Mouse (Mus musculus): ENCODE results near the gene Cds2. TPM values are rescaled to one million over a fixed set of nuclear protein-coding genes. Genes with fewer than 3 reads are reported as not detected.
A peak's percentile ranks its signal among the peaks of the same experiment; 100 is the strongest.
"Not testable (repeated sequence)": the region's sequence is repeated elsewhere in the genome, so short reads cannot be mapped to it uniquely, and the experiment has no call there.

Cds2 gene
- total RNA-seq, 2 experiments from 2014 or later: 251 to 285 TPM

- not testable (repeated sequence) for DNase-seq (ENCODE audit: low spot score in 2 of 2)
These were observed 26.3 kb downstream of the Cds2 start for GRCm38 (mm10) chr2:132289213-132289612.

GRCm38 (mm10) chr2:132290808-132291207 lies 27.9 kb downstream of the Cds2 start:
- DNase-seq (ENCODE audit: low spot score in 2 of 2): no peak

GRCm38 (mm10) chr2:132291265-132291664 lies 28.3 kb downstream of the Cds2 start:
- DNase-seq (ENCODE audit: low spot score in 2 of 2): no peak

DNA sequence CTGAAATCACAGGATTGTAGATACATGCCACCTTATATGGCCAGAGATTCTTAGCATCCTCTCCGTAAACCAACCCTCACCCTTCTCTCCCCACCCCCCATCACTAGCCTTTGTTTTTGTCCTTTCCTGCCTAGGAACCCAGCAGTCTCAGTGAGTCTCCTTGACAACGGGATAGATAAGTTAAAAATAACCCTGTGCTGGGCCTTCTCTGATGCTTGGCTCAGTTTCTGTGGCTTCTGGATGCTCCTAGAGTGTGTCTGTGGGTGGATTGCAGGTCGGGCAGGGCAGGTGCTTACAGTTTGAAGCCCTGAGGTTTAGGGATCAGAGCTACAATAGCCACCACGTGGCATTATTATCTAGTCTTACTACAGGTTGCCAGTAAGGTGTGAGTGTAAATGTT lies 29.1 kb downstream of the Cds2 start:
- peak in 1 of 2 experiments; percentile 46 for DNase-seq (ENCODE audit: low spot score in 2 of 2)

DNA sequence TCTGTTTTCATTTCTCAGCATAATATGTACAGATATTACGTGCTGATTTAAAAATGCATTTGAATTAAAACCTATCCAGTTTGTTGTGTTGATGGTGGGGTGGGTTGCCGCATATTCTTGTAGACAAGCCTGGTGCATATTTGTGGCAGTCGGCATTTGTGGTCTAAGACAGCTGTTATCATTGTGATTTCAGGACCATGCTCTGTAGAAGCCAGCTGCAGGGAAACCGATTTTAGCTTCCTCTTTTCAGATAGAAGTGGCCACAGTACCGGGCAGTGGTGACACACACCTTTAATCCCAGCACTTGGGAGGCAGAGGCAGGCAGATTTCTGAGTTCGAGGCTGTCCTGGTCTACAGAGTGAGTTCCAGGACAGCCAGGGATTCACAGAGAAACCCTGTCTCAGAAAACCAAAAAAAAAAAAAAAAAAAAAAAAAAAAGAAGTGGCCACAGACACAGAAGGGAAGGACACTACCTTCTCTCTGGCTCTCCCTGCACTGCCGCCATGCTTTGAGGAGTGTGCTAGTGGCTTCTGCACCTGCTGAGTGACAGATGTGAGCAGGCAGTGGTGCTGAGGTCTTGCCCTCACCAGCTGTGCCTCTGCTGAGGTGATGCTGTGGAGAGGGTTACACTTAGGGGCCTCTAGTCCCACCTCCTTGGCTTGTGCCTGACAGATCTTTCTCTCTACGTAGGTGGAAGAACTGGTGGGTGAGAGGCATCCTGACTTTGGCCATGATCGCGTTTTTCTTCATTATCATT lies 30.9 kb downstream of the Cds2 start:
- DNase-seq (ENCODE audit: low spot score in 2 of 2): no peak

GRCm38 (mm10) chr2:132298250-132298649 lies 35.3 kb downstream of the Cds2 start:
- no peak for DNase-seq (ENCODE audit: low spot score in 2 of 2)

- DNase-seq (ENCODE audit: low spot score in 2 of 2): no peak
These were observed 38.5 kb downstream of the Cds2 start for GRCm38 (mm10) chr2:132301436-132301835.

GRCm38 (mm10) chr2:132305165-132305564 lies 42.2 kb downstream of the Cds2 start:
- DNase-seq (ENCODE audit: low spot score in 2 of 2): no peak

- no peak for DNase-seq (ENCODE audit: low spot score in 2 of 2)
These were observed 43.0 kb downstream of the Cds2 start for GRCm38 (mm10) chr2:132305988-132306387.

GRCm38 (mm10) chr2:132307213-132307843 lies 44.4 kb downstream of the Cds2 start:
- DNase-seq (ENCODE audit: low spot score in 2 of 2): no peak

GRCm38 (mm10) chr2:132308829-132309228 lies 45.9 kb downstream of the Cds2 start:
- no peak for DNase-seq (ENCODE audit: low spot score in 2 of 2)

DNA sequence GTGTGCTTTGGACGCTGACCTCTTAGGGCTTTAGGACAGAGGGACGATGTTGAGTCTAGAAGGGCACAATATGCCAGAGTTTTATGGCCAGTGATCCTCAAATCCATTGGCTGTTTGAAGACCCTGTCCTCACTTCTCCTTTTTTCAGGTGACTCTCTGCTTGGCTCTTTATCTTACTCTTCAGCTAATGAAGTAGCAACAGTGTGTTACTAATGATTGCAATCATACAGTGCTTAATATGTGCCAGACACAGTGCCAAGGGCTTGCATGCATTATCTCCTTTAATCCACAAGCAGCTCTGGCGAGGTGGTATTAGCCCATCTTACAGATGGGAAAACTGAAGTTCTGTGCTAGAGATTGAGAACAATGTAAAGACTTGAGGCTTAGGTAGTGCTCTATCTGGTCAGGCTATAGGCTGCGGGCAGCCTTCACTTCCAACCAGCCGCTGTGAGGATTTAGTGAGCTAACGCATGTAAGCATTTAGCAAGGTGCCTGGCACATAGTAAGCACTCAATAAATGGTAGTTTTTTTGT lies 46.5 kb downstream of the Cds2 start:
- no peak for DNase-seq (ENCODE audit: low spot score in 2 of 2)

DNA sequence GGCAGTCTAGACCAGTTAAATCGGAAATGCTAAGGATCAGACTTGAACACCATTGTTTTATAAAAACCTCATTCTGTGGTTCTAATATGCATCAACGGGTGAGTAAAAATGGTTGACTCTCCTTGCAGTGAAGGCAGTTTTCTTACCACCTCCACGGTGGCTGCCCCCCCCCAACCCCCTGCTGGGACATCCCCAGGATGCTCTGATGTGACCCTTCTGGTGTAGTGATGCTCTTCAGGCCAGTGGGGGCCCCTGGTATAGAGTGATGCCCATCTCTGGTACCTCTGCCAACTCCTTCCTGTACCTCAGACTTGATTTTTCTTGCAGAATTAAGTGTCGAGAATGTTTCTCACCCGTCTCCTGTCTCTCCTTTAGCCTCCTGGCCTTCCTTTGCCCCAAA lies 49.7 kb downstream of the Cds2 start:
- DNase-seq (ENCODE audit: low spot score in 2 of 2): no peak

GRCm38 (mm10) chr2:132313568-132313967 lies 50.6 kb downstream of the Cds2 start:
- DNase-seq (ENCODE audit: low spot score in 2 of 2): no peak

DNA sequence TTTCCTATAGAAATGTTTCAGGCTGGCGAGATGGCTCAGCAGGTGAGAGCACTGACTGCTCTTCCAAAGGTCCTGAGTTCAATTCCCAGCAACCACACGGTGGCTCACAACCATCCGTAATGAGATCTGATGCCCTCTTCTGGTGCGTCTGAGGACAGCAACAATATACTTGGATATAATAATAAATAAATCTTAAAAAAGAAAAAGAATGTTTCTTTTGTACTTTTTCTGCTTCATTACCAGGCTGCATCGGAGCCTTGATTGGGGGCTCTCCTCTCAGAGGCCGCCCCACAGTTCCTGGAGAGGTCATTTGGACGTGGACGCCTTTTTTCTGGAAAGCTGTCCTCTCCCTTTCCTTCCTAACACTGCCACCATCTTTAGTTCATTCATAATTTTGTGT lies 51.1 kb downstream of the Cds2 start:
- not testable (repeated sequence) for DNase-seq (ENCODE audit: low spot score in 2 of 2)

DNA sequence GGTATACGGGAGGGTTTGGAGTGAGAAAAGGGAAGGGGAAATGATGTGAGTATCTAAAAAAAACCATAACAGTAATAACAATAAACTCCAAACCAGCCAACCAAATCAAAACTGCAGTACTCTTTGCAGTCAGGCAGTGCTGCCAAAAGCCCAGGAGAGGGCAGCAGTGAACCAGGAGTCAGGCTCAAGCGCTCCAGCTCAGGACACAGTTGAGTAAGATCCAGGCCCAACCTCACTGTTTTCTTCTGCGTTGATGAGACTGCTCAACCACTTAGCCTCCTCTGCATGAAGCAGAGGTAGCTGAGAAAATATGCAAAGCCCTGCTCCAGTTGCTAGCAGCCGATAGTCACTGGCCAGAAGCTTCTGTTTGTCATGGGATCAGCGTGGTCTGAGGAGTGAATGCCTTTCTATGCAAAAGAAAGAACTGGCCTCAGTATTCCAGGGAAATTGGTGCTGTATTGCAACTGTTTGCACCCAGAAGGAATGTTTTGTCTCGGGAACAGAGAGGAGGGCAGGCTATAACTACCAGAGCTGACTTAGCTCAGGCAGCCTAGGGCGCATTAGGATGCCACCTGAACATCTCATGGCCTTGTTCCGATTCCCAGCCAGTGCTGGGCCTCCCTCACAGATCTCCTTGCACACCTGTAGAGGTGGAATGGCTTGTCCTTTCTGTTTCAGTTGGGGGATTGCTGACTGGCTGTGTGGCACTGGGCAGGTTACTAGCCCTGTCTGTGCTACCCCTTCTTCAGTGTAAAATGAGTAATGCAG lies 53.3 kb downstream of the Cds2 start:
- DNase-seq (ENCODE audit: low spot score in 2 of 2): peak; percentile 59 to 72

- DNase-seq (ENCODE audit: low spot score in 2 of 2): no peak
These were observed 54.2 kb downstream of the Cds2 start for GRCm38 (mm10) chr2:132317178-132317577.

DNA sequence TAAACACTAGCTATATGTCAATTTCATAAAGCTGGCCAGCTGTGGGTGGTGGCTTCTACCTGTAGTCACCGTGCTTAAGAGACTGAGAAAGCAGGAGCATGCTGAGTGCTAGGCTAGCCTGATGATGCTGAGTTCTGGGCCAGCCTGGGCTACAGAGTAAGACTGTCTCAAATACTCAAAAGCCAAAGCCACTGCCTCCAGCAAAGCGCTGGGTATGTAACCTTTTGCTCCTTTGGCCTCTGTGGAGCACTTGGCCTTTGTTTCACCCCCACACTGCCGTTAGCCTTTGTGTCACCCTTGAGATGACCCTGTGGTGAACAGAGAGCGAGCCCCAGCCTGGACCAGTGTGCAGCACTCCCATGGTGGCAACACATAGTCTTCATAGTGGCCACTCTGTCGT lies 57.6 kb downstream of the Cds2 start:
- no peak for DNase-seq (ENCODE audit: low spot score in 2 of 2)

GRCm38 (mm10) chr2:132323541-132323940 lies 60.6 kb downstream of the Cds2 start:
- DNase-seq (ENCODE audit: low spot score in 2 of 2): no peak

DNA sequence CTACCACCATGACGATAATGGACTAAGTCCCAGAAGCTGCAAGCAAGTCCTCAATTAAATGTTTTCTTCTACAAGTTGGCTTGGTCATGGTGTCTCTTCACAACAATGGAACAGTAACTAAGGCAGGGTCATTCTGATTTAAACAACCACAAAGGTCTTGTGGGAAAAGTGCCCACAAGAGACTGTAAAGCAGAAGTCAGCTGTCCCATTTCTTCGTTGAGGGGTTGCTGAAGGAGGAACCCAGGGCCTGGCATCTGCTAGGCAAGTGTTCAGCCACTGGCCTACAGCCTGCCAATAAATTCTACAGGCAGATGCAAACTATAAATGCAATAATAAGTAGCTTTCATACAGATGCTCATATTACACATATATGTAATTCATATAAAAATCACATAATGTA lies 74.3 kb downstream of the Cds2 start:
- DNase-seq (ENCODE audit: low spot score in 2 of 2): no peak

GRCm38 (mm10) chr2:132340350-132340749 lies 77.4 kb downstream of the Cds2 start:
- no peak for DNase-seq (ENCODE audit: low spot score in 2 of 2)

- DNase-seq (ENCODE audit: low spot score in 2 of 2): no peak
These were observed 78.3 kb downstream of the Cds2 start for GRCm38 (mm10) chr2:132341293-132341692.
